Mouse (Mus musculus) intestine, embryonic 16.5 days (tissue): ENCODE measurements at regions not wholly inside any gene's neighbourhood (a gene's known extent, or its start where the extent isn't known, plus 50 kb on each side); places are given as distances from the start of the nearest gene placed in this dataset.

Source experiments
- ATAC-seq: fragments of 200-750 bp; cut with Nextera tagmentation; 2 replicates; pipeline ENCODE4 v1.8.0; 2017; ENCODE audit warnings: moderate TSS enrichment, moderate library complexity
- H3K27ac ChIP-seq: fragments of 300-500 bp; sonication (generic); 2 replicates; pipeline ENCODE4 v1.5.1; 2014; ENCODE audit warnings: mild to moderate bottlenecking, low read length
- H3K27me3 ChIP-seq: fragments of 300-500 bp; sonication (generic); replicated peaks from 2 replicates; pipeline ENCODE4 v1.6.1; 2014; ENCODE audit warnings: low read length, control low read depth, mixed read lengths; ENCODE audit not compliant: control insufficient read depth, insufficient read depth
- H3K36me3 ChIP-seq: fragments of 300-500 bp; sonication (generic); 2 replicates; pipeline ENCODE4 v1.6.1; 2014; ENCODE audit warnings: low read length, control low read depth; ENCODE audit not compliant: control insufficient read depth, insufficient read depth
- H3K4me1 ChIP-seq: fragments of 300-500 bp; sonication (generic); 2 replicates; pipeline ENCODE4 v1.6.1; 2014; ENCODE audit warnings: low read length, control low read depth, mixed read lengths; ENCODE audit not compliant: control insufficient read depth, insufficient read depth
- H3K4me2 ChIP-seq: fragments of 300-500 bp; sonication (generic); 2 replicates; pipeline ENCODE4 v1.6.1; 2014; ENCODE audit warnings: low read depth, low read length, control low read depth
- H3K4me3 ChIP-seq: fragments of 300-500 bp; sonication (generic); 2 replicates; pipeline ENCODE4 v1.5.1; 2014; ENCODE audit warnings: mild to moderate bottlenecking, low read length
- H3K9ac ChIP-seq: fragments of 300-500 bp; sonication (generic); 2 replicates; pipeline ENCODE4 v1.6.1; 2014; ENCODE audit warnings: low read depth, low read length
- H3K9me3 ChIP-seq: fragments of 300-500 bp; sonication (generic); 2 replicates; pipeline ENCODE4 v1.6.1; 2016; ENCODE audit warnings: low read length, control low read depth; ENCODE audit not compliant: control insufficient read depth
- WGBS: fragments of 180-500 bp; shearing (Covaris S2); extraction: QIAGEN DNeasy Blood & Tissue Kit; methylation state at CpG from one replicate; pipeline ENCODE4 v1.1.7; 2014; 5-methylcytosine and 5-hydroxymethylcytosine counted together

DNA sequence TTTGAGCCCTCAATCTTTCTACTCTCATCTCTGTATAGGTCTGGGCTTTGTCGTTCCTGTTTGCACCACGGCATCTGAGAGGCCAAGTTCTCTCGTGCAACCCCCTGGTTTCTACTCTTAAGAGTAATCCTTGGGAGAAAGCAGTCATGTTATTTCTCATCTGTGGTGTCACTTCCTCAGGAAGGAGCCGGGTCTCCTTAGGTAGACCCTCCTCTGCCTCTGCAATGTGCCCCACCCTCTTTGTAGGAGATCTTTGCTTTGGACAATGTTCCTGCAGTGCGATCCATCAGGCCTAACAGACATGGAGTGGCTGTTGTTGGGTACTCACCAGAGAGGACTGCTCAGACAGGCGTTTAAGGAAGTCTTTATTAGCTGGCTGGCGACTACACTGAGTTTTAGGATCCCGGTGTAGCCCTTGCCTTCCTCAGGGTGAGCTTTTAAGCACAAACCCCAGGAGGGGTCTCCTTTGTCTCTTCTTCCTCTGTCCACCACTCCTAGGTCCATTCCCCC, 94.0 kb upstream of the Hmcn1 start:
- Histone ChIP-seq H3K27ac (no peak overlapping the region), H3K36me3 (no peaks in the 10 kb centered on the region), H3K9ac (no peak overlapping the region), H3K4me1 (0 out of 2 replicates have a peak, but pooled peaks cover 6% of the 10 kb centered on the region), H3K4me3 (no peak overlapping the region), H3K4me2 (no peak overlapping the region), H3K9me3 (no peaks in the 10 kb centered on the region), H3K27me3 (no peaks in the 10 kb centered on the region)
- 65% methylated on average over 8 of the region's 8 CpGs for WGBS
- peak; percentile 12; the same call in 1 of the 2 replicates for ATAC-seq

GRCm38 (mm10) chr1:151087811-151088511, 94.4 kb upstream of the Gm47985 start:
- no peak overlapping the region for H3K4me3 ChIP-seq
- H3K36me3 ChIP-seq: no peaks in the 10 kb centered on the region
- no peak overlapping the region for H3K9ac ChIP-seq
- no peaks in the 10 kb centered on the region for H3K9me3 ChIP-seq
- no peak for ATAC-seq
- H3K4me1 ChIP-seq: 0 out of 2 replicates have a peak, but pooled peaks cover 6% of the 10 kb centered on the region
- H3K4me2 ChIP-seq: no peak overlapping the region
- WGBS: 62% methylated on average over 14 of the region's 14 CpGs
- no peak overlapping the region for H3K27ac ChIP-seq
- H3K27me3 ChIP-seq: no peaks in the 10 kb centered on the region

DNA sequence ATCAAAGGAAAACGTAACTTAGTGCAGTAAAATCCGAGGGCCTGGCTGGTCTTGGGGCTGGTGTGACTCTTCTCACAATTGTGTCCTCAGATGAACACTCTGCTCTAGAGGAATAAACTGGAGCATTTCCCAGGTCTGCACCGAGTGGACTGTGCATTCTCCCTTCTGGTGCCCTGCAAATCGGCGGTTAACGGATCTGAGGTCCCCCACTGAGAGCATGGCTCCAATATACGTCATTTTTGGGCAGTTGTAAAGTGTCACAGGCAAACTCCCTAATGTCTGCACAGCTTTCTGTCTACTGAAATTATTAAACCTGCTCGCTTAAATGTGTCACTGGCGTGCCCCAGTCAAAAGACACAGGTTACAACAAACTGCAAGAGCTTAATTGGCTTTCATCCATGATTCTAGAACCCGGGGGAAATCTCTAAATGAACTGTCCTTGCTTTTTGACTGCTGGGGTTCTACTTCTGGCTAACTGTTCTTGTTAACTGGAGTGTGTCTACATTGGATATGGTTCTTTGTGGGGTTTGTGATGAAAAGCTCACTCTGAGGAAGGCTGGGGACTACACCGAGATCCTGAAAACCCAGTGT, 93.7 kb upstream of the Gm47985 start:
- no peak overlapping the region for H3K27ac ChIP-seq
- 80% methylated on average over 11 of the region's 11 CpGs for WGBS

GRCm38 (mm10) chr1:151092035-151092434, 90.3 kb upstream of the Gm47985 start:
- no peak overlapping the region for H3K4me2 ChIP-seq
- WGBS: 71% methylated on average over 4 of the region's 4 CpGs
- no peak overlapping the region for H3K9ac ChIP-seq
- no peak overlapping the region for H3K4me3 ChIP-seq
- ATAC-seq: no peak
- no peaks in the 10 kb centered on the region for H3K36me3 ChIP-seq
- 0 out of 2 replicates have a peak, but pooled peaks cover 6% of the 10 kb centered on the region for H3K4me1 ChIP-seq
- H3K9me3 ChIP-seq: no peaks in the 10 kb centered on the region
- no peaks in the 10 kb centered on the region for H3K27me3 ChIP-seq
- H3K27ac ChIP-seq: no peak overlapping the region

More for the DNA sequence above, 93.7 kb upstream of the Gm47985 start:
- ATAC-seq: no peak
- Histone ChIP-seq H3K4me1 (0 out of 2 replicates have a peak, but pooled peaks cover 6% of the 10 kb centered on the region), H3K4me3 (no peak overlapping the region), H3K9me3 (no peaks in the 10 kb centered on the region), H3K36me3 (no peaks in the 10 kb centered on the region), H3K4me2 (no peak overlapping the region), H3K9ac (no peak overlapping the region), H3K27me3 (no peaks in the 10 kb centered on the region)

DNA sequence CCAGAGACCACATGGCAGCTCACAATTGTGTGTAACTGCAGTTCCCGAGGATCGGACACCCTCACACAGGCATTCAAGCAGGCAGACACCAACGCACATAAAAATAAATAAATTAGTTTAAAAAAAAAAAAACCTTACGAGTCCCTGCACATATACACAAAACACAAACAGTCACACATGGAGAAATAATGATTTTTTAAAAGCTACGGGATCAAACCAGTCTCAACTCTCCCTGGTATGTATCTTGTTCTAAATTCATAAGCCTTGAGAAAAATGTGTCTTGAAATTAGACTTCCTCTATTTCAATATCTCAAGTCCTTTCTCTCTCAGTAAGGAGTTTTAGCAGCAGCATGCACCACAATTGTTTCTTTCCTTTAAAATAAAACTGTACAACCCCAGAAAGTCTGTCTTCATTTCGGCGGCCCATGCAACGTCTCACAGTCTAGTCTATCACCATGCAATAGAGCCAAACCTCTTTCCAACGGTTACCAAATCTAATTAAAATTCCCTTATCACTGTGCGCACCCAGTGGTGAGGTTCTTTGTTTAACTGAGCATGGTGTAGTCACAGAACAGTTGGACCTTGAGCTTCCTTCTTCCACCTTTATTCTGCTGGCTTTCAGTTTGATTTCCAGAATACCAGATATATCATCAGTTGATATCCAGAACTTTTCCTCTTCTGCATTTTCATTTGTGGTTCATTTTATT, 86.8 kb upstream of the Gm47985 start:
- peak; percentile 84 for ATAC-seq
- Histone ChIP-seq H3K36me3 (no peaks in the 10 kb centered on the region), H3K4me2 (peak overlapping the region; percentile 40), H3K27ac (no peak overlapping the region), H3K4me3 (peak overlapping the region; percentile 22; the same call in 1 of the 2 replicates), H3K27me3 (no peaks in the 10 kb centered on the region), H3K9ac (no peak overlapping the region), H3K4me1 (no peaks in the 10 kb centered on the region), H3K9me3 (no peaks in the 10 kb centered on the region)
- 62% methylated on average over 10 of the region's 10 CpGs for WGBS

DNA sequence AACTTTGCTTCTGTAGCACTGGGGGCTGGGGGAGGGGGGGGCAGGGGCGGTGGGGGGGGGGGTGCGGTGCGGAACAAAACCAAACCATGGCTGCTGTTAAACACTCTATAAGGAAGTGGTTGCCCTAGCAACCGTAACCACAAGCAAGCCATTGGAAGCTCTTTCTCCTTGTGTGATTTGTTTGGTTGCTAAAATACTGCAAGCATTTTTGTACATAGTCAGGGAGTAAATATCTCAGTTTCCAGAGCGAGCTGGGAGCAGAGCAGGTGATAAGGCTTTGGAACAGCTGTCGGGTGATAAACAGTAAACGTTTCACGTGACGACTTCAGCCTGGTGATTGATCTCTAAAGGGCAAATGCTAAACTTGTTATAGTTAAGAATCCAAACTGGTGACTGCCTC, 86.3 kb upstream of the Gm47985 start:
- WGBS: 12% methylated on average over 9 of the region's 9 CpGs
- peak; percentile 82 for ATAC-seq
- no peak overlapping the region for H3K9ac ChIP-seq
- H3K4me1 ChIP-seq: no peaks in the 10 kb centered on the region
- H3K9me3 ChIP-seq: no peaks in the 10 kb centered on the region
- peak overlapping the region; percentile 40 for H3K4me2 ChIP-seq
- H3K36me3 ChIP-seq: no peaks in the 10 kb centered on the region
- no peak overlapping the region for H3K27ac ChIP-seq
- H3K27me3 ChIP-seq: no peaks in the 10 kb centered on the region
- H3K4me3 ChIP-seq: peak overlapping the region; percentile 22

DNA sequence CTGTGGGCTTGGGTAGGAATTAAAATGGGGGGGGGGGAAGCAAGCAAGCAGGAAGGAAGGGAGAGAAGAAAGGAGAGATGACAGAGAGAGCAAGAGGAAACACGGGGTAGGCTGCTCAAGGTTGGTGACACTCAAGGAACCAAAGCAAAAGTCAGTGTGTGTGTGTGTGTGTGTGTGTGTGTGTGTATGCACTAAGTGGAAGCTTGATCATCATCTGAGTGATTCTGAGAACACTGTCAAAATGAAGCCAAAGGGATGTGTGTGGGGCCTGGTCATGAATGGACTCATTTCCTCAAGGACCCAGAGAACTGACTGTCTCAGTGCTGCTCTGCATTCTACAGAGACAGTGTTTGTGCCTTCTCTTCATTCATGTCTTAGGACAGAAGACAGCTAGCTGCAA, 84.8 kb upstream of the Gm47985 start:
- Histone ChIP-seq H3K9ac (no peak overlapping the region), H3K27ac (no peak overlapping the region), H3K27me3 (no peaks in the 10 kb centered on the region), H3K36me3 (no peaks in the 10 kb centered on the region), H3K9me3 (no peaks in the 10 kb centered on the region), H3K4me2 (no peak overlapping the region), H3K4me1 (no peaks in the 10 kb centered on the region), H3K4me3 (no peak overlapping the region)
- ATAC-seq: no peak
- WGBS: 90% methylated on average over 1 of the region's 1 CpGs

DNA sequence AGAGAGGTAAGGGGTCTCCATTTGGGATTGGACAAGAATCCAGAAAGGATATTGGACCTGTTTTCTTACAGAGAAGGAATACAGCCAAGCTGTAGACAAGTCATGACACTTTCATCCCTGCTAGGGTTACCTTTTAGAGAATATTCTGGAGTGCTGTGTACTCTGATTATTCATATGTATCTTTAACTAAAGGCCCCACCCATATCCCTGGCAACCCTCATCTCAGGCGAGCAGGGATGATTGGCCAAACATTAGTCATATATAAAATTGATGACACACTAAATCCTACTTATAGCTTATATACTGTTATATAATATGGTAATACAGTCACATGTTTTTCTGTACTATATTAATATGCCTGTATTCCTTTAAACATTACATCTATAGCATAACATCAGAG, 83.6 kb upstream of the Gm47985 start:
- no peaks in the 10 kb centered on the region for H3K27me3 ChIP-seq
- no peak overlapping the region for H3K27ac ChIP-seq
- no peak for ATAC-seq
- no peaks in the 10 kb centered on the region for H3K36me3 ChIP-seq
- no peak overlapping the region for H3K4me3 ChIP-seq
- 76% methylated on average over 1 of the region's 1 CpGs for WGBS
- peaks cover 10% of the 10 kb centered on the region for H3K4me1 ChIP-seq
- no peaks in the 10 kb centered on the region for H3K9me3 ChIP-seq
- H3K4me2 ChIP-seq: no peak overlapping the region
- H3K9ac ChIP-seq: no peak overlapping the region
